ENCODE assay signal across 14 mouse cellular contexts in genomic region chr10:73984057-73984456, GRCm38 (mm10).
"Had no signal": no experiment of that assay in that cellular context is flagged by ENCODE, and none has a peak within 500 bp of the region (broad histone marks: within the 10 kb centered on the region; RNA-seq: fewer than 3 reads in every experiment).

No protein-coding gene starts in this region.

- H3K4me3 ChIP-seq: stomach, embryonic 15.5 days had no signal

- DNase-seq: retina, postnatal 1 day; right cerebral cortex, adult 18-20 months; right cerebral cortex, postnatal 14 days; right cerebral cortex, postnatal 25 days; right cerebral cortex, postnatal 4 days; spleen, adult 18-20 months; thymus, adult 18-20 months; thymus, adult 2 months; thymus, postnatal 14 days; thymus, postnatal 25 days; thymus, postnatal 36 days; thymus, postnatal 4 days had no signal

- H3K4me2 ChIP-seq: stomach, embryonic 15.5 days had no signal

- H3K9ac ChIP-seq: stomach, embryonic 15.5 days had no signal

- H3K9me3 ChIP-seq: stomach, embryonic 15.5 days had no signal

- H3K27ac ChIP-seq: stomach, embryonic 15.5 days; stomach, postnatal 0 days had no signal

- H3K36me3 ChIP-seq: stomach, embryonic 15.5 days had no signal

- H3K4me1 ChIP-seq: stomach, embryonic 15.5 days had no signal

- H3K27me3 ChIP-seq: stomach, embryonic 15.5 days had no signal
